Mouse (Mus musculus) kidney, adult 2 months (tissue): ENCODE data around the gene Stx2.

Experiments
- CTCF ChIP-seq: fragments of 200-500 bp; conservative IDR thresholded peaks from 2 replicates; pipeline ENCODE4 v1.5.1; 2011; ENCODE audit warnings: low read depth, mild to moderate bottlenecking, control low read depth, low read length, moderate library complexity, mixed read lengths; ENCODE audit not compliant: insufficient read depth, insufficient read length
- POLR2A ChIP-seq: fragments of 200-500 bp; IDR thresholded peaks from one replicate; pipeline ENCODE4 v1.6.1; 2011; ENCODE audit warnings: low read depth, low read length, control low read depth

DNA sequence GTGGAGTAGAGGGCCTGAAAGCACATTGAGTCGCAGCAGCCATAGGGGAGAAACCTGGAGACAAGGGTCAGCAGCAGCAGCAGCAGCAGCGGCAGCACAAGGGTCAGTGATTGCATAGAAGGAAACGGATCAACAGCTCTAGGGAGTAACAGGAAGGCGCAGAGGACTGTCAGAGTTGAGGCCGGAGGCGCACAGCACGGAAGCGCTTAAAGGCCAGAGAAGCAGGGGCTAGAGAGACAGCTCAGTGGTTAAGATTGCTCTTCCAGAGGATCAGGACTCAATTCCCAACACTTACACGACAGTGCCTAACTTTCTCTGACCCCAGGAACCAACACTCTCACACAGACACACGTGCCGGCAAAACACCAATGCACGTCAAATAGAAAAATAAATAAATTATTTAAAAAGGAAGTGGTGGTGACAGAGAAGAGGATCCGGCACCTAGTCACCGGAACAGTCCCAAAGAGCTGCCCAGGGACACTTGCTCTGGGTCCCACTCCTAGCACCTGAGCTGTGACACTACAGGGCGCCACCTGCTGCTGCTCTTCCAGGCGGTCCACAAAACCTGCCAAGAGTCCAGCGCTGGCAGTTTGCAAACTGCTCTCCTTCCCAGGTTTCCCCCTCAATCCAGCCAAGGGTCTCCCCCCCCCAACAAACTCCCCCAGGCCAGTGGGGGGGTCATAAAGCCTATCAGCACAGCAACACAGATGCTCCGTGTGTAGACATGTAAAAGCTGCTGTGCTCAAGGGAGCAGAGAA is 2.2 kb downstream of the Stx2 start:
- TF ChIP-seq POLR2A, result no peak
- no peak for TF ChIP-seq CTCF
